Mouse (Mus musculus) heart, embryonic 14.5 days (tissue): ENCODE measurements around the gene Mcrip1. TPM values are rescaled to one million over a fixed set of nuclear protein-coding genes. Genes with fewer than 3 reads are reported as not detected.
"Not testable (repeated sequence)": the region's sequence is repeated elsewhere in the genome, so short reads cannot be mapped to it uniquely, and the experiment has no call there.

Source experiments
- ATAC-seq: fragments of 200-750 bp; cut with Nextera tagmentation; 2 replicates; pipeline ENCODE4 v1.8.0; 2017; ENCODE audit warnings: low read depth, moderate TSS enrichment; ENCODE audit not compliant: insufficient number of reproducible peaks, insufficient read depth, low FRiP score
- H3K27ac ChIP-seq, 2 experiments: fragments of 200-500 bp in 1 of 2; fragments of 300-500 bp in 1 of 2; sonication (generic) in 1 of 2; replicated peaks in 1 of 2; 2 replicates each; pipeline ENCODE4 v1.5.1; 2012 to 2014; ENCODE audit warnings: low read depth in 2 of 2, low read length in 2 of 2, control low read depth in 1 of 2, mild to moderate bottlenecking in 1 of 2, mixed read lengths in 1 of 2; ENCODE audit not compliant: control insufficient read depth in 1 of 2, insufficient read depth in 1 of 2
- H3K27me3 ChIP-seq: fragments of 300-500 bp; sonication (generic); 2 replicates; pipeline ENCODE4 v1.6.1; 2014; ENCODE audit warnings: mild to moderate bottlenecking, low read length, control low read depth; ENCODE audit not compliant: control insufficient read depth, insufficient read depth
- H3K36me3 ChIP-seq: fragments of 300-500 bp; sonication (generic); 2 replicates; pipeline ENCODE4 v1.6.1; 2014; ENCODE audit warnings: mild to moderate bottlenecking, control low read depth, low read length, mixed read lengths; ENCODE audit not compliant: control insufficient read depth, insufficient read depth
- H3K4me1 ChIP-seq, 2 experiments: fragments of 200-500 bp in 1 of 2; fragments of 300-500 bp in 1 of 2; sonication (generic) in 1 of 2; 2 replicates each; pipeline ENCODE4 v1.6.1; 2012 to 2014; ENCODE audit warnings: low read length in 2 of 2, control low read depth in 1 of 2, mixed read lengths in 1 of 2; ENCODE audit not compliant: control insufficient read depth in 2 of 2, insufficient read depth in 2 of 2
- H3K4me2 ChIP-seq: fragments of 300-500 bp; sonication (generic); 2 replicates; pipeline ENCODE4 v1.6.1; 2014; ENCODE audit warnings: mild to moderate bottlenecking, low read length
- H3K4me3 ChIP-seq, 2 experiments: fragments of 200-500 bp in 1 of 2; fragments of 300-500 bp in 1 of 2; sonication (generic) in 1 of 2; 2 replicates each; pipeline ENCODE4 v1.5.1; 2012 to 2014; ENCODE audit warnings: low read length in 2 of 2, mild to moderate bottlenecking in 2 of 2, control low read depth in 1 of 2, low read depth in 1 of 2, moderate library complexity in 1 of 2; ENCODE audit not compliant: control insufficient read depth in 1 of 2, insufficient read depth in 1 of 2
- H3K9ac ChIP-seq: fragments of 300-500 bp; sonication (generic); 2 replicates; pipeline ENCODE4 v1.6.1; 2014; ENCODE audit warnings: mild to moderate bottlenecking, low read length
- H3K9me3 ChIP-seq: fragments of 300-500 bp; sonication (generic); 2 replicates; pipeline ENCODE4 v1.6.1; 2016; ENCODE audit warnings: low read length, control low read depth; ENCODE audit not compliant: control insufficient read depth
- WGBS: fragments of 180-500 bp; shearing (Covaris S2); extraction: QIAGEN DNeasy Blood & Tissue Kit; methylation state at CpG from one replicate; pipeline ENCODE4 v1.1.7; 2014; 5-methylcytosine and 5-hydroxymethylcytosine counted together
- polyA plus RNA-seq: library from polyadenylated mRNA; unstranded; fragments of >200 nt; fragmentation: Nextera tagmentation; extraction: Ambion mirVana; gene quantifications from 2 replicates; pipeline ENCODE4 v1.2.1, GENCODE M21; 2014

Gene Mcrip1
- polyA plus RNA-seq, 1 experiment from 2014 or later = 158 TPM

DNA sequence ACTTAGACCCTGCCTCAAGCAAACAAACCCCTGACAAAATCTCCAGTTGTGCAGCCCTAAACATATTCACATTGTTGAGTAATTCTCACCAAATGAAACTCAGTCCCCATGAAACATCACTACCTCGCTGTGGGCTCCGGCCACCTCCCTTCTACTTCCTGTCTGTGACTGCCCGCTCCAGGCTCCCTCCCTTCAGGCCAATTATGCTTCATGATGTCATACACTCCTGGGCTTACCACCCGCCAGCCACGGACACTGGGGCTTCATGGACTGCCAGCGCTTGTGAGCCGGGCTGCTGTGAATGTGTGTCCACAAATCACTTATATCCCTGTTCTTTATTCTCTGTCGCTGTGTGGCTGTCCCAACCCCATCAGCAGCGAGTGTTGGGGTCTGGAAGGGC is 29.8 kb downstream of the Mcrip1 start:
- ATAC-seq = no peak
- Histone ChIP-seq H3K9ac (peak overlapping the region; percentile 54), H3K4me3 (no peak overlapping the region), H3K9me3 (no peaks in the 10 kb centered on the region), H3K4me1 (peaks cover 9 to 14% of the 10 kb centered on the region in 2 experiments; a peak in 3 of 4 replicates), H3K4me2 (peak overlapping the region; percentile 28), H3K27me3 (no peaks in the 10 kb centered on the region), H3K36me3 (no peaks in the 10 kb centered on the region), H3K27ac (peak overlapping the region; percentile 27 to 31; a peak in 2 of 4 replicates)
- WGBS = 20% methylated on average over 9 of the region's 9 CpGs

- H3K9me3 ChIP-seq = no peaks in the 10 kb centered on the region
- H3K4me2 ChIP-seq = no peak overlapping the region
- no peak overlapping the region for H3K27ac ChIP-seq
- peaks cover 9 to 14% of the 10 kb centered on the region in 2 experiments; a peak in 3 of 4 replicates for H3K4me1 ChIP-seq
- no peak overlapping the region for H3K9ac ChIP-seq
- no peak for ATAC-seq
- H3K36me3 ChIP-seq = no peaks in the 10 kb centered on the region
- H3K4me3 ChIP-seq = no peak overlapping the region
- H3K27me3 ChIP-seq = no peaks in the 10 kb centered on the region
- 45% methylated on average over 6 of the region's 6 CpGs for WGBS
Measured at GRCm38 (mm10) chr11:120518558-120518957, 31.0 kb downstream of the Mcrip1 start.

DNA sequence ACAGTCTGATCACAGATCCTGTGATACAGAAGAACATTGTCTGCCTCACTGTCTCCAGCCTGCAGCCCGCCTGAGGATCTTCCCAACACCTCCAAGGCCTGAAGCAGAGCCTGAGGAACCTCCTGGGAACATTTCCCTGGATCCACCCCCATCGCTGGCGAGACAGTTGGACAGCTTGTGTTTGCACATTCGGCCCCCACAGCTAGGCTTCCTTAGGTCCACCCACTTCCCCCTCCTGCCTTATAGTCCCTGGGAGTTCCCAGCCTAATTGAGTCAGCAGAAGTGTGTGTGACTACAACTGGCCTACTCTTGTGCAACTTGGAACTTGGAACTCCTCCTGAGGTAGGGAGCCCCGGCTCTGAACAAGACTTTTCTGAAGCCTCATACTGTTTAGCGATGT is 31.5 kb downstream of the Mcrip1 start:
- Histone ChIP-seq H3K36me3 (no peaks in the 10 kb centered on the region), H3K27ac (no peak overlapping the region), H3K4me3 (no peak overlapping the region), H3K27me3 (no peaks in the 10 kb centered on the region), H3K9ac (no peak overlapping the region), H3K9me3 (no peaks in the 10 kb centered on the region), H3K4me1 (peaks cover 9 to 14% of the 10 kb centered on the region in 2 experiments; a peak in 3 of 4 replicates), H3K4me2 (no peak overlapping the region)
- 59% methylated on average over 6 of the region's 6 CpGs for WGBS
- no peak for ATAC-seq

GRCm38 (mm10) chr11:120517147-120517546 is 32.4 kb downstream of the Mcrip1 start:
- WGBS = 70% methylated on average over 4 of the region's 4 CpGs

GRCm38 (mm10) chr11:120515611-120516010 is 33.9 kb downstream of the Mcrip1 start:
- H3K4me1 ChIP-seq = peaks cover 12 to 13% of the 10 kb centered on the region in 2 experiments; a peak in 3 of 4 replicates
- 18% methylated on average over 17 of the region's 17 CpGs for WGBS
- H3K9ac ChIP-seq = no peak overlapping the region
- no peaks in the 10 kb centered on the region for H3K36me3 ChIP-seq
- no peak overlapping the region for H3K4me3 ChIP-seq
- no peak for ATAC-seq
- no peaks in the 10 kb centered on the region for H3K27me3 ChIP-seq
- H3K27ac ChIP-seq = no peak overlapping the region
- no peaks in the 10 kb centered on the region for H3K9me3 ChIP-seq
- H3K4me2 ChIP-seq = no peak overlapping the region

More at GRCm38 (mm10) chr11:120517147-120517546, 32.4 kb downstream of the Mcrip1 start:
- no peaks in the 10 kb centered on the region for H3K36me3 ChIP-seq
- H3K4me2 ChIP-seq = no peak overlapping the region
- no peaks in the 10 kb centered on the region for H3K9me3 ChIP-seq
- no peak for ATAC-seq
- no peaks in the 10 kb centered on the region for H3K27me3 ChIP-seq
- no peak overlapping the region for H3K9ac ChIP-seq
- no peak overlapping the region for H3K27ac ChIP-seq
- H3K4me1 ChIP-seq = peaks cover 9 to 14% of the 10 kb centered on the region in 2 experiments; a peak in 3 of 4 replicates
- H3K4me3 ChIP-seq = no peak overlapping the region

DNA sequence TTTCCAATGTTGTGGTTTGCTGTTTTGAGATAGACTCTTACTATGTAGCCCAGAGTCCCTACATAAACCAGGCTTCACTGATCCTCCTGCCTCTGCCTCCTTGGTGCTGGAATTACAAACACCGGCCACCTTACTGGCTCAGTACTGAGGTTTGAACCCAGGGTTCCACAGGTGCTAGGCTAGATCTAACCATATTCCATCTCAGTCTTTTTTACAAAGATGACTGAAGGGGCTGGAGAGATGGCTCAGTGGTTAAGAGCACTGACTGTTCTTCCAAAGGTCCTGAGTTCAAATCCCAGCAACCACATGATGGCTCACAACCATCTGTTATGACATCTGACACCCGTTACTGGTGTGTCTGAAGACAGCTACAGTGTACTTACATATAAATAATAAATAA is 35.3 kb downstream of the Mcrip1 start:
- not testable (repeated sequence) for H3K4me1 ChIP-seq, H3K4me3 ChIP-seq, H3K4me2 ChIP-seq, H3K27ac ChIP-seq, H3K9ac ChIP-seq, H3K9me3 ChIP-seq, ATAC-seq, H3K36me3 ChIP-seq, H3K27me3 ChIP-seq
- WGBS = 83% methylated on average over 2 of the region's 2 CpGs

GRCm38 (mm10) chr11:120512790-120513453 is 36.6 kb downstream of the Mcrip1 start:
- H3K4me1 ChIP-seq = peaks cover 6 to 9% of the 10 kb centered on the region in 2 experiments; a peak in 3 of 4 replicates
- no peaks in the 10 kb centered on the region for H3K27me3 ChIP-seq
- H3K4me2 ChIP-seq = no peak overlapping the region
- 54% methylated on average over 6 of the region's 6 CpGs for WGBS
- no peak overlapping the region for H3K9ac ChIP-seq
- no peak for ATAC-seq
- H3K27ac ChIP-seq = no peak overlapping the region
- no peak overlapping the region for H3K4me3 ChIP-seq
- no peaks in the 10 kb centered on the region for H3K9me3 ChIP-seq
- H3K36me3 ChIP-seq = no peaks in the 10 kb centered on the region
